Mouse (Mus musculus) testis, adult 2 months (tissue): Measurements from ENCODE around the gene Cmbl.

Experiments
- CTCF ChIP-seq: fragments of 200-500 bp; IDR thresholded peaks from 2 replicates; pipeline ENCODE4 v1.5.1; 2012; ENCODE audit warnings: low read depth, mild to moderate bottlenecking, inconsistent platforms, low read length, moderate library complexity; ENCODE audit not compliant: control insufficient read depth, insufficient read depth, insufficient replicate concordance
- POLR2A ChIP-seq: fragments of 200-500 bp; IDR thresholded peaks from 2 replicates; pipeline ENCODE4 v1.6.1; 2012; ENCODE audit warnings: low read depth, mild to moderate bottlenecking, inconsistent platforms, low read length, moderate library complexity; ENCODE audit not compliant: control insufficient read depth

DNA sequence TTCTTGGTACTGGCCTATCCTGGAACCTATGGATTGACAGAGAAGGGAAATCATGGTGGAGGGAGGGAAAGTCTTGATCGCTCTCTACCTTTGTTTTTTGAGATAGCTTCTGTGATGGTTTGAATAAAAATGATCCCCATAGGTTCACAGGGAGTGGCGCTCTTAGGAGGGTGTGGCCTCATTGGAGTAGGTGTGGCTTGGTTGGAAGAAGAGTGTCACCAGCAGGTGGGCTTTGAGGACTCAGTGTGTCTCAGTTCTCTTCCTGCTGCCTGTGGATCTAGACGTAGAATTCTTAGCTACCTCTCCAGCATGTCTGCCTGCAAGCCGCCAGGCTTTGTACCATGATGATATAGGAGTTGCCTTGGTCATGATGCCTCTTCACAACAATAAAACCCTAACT lies 3.2 kb upstream of the Cmbl start:
- TF ChIP-seq CTCF (no peak), POLR2A (no peak)
